Mouse (Mus musculus) spleen, embryonic (tissue): ENCODE measurements around the gene Cops7b.
"Not testable (repeated sequence)": the region's sequence is repeated elsewhere in the genome, so short reads cannot be mapped to it uniquely, and the experiment has no call there.

ENCODE experiments used
- CTCF ChIA-PET: fragments of 350-600 bp; sonication (Branson Sonifier 250); formaldehyde crosslinking; loops from one replicate; lab custom pipeline; 2022; lab: Charles Lee

Cops7b gene

DNA sequence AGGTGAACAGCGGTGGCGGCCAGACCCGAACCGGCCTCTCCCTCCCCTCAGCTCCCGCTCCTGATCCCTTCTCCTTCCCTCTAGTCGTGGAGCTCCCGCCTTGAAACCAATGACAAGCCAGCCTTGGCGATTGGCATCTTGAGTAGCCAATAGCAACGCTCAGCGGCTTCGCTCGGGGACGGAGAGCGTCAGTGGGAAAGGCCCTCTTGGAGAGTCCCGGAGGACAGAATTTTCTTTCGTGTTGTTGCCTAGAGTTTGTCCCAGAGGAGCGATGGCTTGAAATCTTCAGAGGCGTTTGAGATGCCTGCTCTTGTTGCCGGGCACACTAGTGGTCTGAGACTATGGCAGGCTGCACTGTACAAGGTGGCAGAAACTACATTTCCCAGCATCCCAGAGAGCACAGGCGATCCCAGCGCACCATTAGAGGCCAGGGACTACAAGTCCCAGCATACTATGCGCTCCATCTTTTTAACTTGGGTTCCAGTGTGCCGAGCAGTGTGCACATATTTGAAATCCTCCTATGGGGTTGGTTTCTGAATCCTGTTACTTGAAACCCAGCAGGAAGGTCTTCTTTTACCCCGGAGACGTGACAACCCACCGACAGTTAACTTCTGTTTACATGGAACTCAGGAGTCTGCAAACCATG, at the start of gene Cops7b, which contains the start of gene Pde6d:
TSS of gene Cops7b (plus strand) at position 454 of the 646 bp plus-strand sequence.
TSS of gene Pde6d (minus strand) at position 179 of the 646 bp plus-strand sequence.
- CTCF ChIA-PET: no interaction called here

GRCm38 (mm10) chr1:86533411-86534130, 49.1 kb upstream of the Cops7b start:
- CTCF ChIA-PET: interaction anchor here (0.5 to 0.7 kb wide), 2 partner anchors 33 to 773 kb away, joined by 3 to 5 read pairs; no protein-coding TSS in a partner anchor

DNA sequence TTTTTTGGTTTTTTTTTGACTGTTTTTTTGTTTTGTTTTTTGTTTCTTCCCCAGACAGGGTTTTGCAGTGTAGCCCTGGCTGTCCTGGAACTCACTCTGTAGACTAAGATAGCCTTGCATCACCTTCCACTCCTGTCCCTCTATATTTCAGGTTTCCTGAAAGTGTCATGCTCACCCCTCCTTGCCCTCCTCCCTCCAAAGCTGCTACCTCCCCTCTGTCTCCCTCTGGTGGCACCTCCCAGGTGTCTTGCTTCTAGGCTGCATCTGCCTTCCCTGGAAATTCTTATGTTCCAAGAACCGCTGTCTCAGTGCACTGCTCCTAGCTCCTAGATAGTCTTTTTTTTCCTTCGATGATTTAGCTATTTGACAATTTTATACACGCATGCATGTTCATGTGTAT, 44.3 kb upstream of the Cops7b start:
- CTCF ChIA-PET: interaction anchor here (0.6 to 0.8 kb wide), 3 partner anchors 61 to 122 kb away, joined by 3 to 4 read pairs (median 3); no protein-coding TSS in a partner anchor

- CTCF ChIA-PET: not testable (repeated sequence)
These were observed 43.1 kb upstream of the Cops7b start for GRCm38 (mm10) chr1:86539583-86539982.

DNA sequence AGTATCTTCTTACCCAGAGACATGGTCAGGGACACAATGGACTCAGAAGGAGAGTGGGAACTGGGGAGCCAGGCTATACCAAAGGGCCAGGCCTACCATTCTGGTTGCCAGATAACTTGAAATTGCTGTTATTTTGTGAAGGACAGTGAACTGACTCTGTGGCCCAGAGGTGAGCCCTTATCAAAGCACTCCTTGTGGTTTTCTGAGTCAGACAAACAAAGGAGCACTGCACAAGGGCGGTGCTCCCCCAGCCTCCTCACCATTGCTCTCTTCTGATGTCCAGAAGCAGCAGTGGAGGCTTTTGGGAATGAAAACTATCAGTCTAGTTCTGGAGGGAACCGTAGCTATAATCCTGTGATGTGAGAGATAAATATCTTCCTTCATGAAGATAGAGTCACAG, 40.1 kb upstream of the Cops7b start:
- CTCF ChIA-PET: interaction anchor here (0.6 kb wide), 1 partner anchor 67 kb away, joined by 6 read pairs; no protein-coding TSS in a partner anchor

DNA sequence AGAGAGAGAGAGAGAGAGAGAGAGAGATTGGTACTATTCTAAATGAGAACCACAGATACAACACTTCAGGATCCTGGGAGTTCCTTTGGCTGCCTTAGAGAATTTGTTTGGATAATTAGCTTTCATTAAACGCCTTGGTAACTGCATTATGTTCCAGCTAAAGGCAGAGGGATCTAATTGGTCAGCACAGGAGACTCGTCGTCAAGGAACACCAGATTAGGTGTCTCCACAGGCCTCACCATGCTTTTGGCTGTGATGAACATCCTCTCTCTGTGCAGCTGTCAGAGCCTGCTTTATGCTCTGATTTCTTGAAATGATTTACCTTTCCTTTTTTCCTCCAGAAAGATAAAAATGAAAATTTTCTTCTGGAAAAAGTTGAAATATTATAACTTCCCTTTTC, 35.9 kb upstream of the Cops7b start:
- CTCF ChIA-PET: no interaction called here

DNA sequence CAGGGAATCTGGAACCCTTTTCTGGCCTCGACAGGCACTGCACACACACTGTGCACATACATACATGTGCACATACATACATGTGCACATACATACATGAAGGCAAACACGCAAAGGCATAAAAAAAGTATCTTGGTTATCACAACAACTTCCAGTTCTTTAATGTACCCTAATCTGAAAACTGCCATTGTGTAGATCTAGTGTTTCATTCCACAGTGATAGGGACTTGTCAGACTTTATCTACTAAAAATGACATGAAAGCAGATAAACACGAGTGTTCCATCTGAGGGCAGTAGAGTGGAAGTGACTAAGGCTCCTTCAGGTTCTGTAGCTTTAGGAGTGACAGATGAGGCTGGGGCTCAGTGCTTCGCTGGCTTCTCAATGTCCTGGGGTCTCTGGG, 31.4 kb upstream of the Cops7b start:
- CTCF ChIA-PET: no interaction called here

DNA sequence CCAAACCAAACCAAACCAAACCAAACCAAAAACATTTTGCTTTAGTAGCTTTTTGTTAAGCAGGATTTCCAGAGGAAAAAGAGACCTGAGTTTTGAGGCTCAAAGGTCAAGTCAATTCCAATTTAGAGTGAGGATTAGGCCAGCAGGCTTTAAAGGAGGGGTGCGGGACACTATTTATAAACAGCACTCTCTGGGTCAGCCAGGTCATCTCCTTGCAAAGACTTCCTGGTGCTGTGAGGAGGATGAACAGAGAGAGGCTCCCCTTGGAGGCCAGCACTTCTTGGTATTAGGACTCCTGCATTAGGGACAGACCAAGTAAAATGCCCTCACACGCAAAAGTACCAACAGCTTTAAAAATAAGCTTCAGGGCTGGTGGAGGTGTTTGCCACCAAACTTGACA, 30.8 kb upstream of the Cops7b start:
- CTCF ChIA-PET: no interaction called here

DNA sequence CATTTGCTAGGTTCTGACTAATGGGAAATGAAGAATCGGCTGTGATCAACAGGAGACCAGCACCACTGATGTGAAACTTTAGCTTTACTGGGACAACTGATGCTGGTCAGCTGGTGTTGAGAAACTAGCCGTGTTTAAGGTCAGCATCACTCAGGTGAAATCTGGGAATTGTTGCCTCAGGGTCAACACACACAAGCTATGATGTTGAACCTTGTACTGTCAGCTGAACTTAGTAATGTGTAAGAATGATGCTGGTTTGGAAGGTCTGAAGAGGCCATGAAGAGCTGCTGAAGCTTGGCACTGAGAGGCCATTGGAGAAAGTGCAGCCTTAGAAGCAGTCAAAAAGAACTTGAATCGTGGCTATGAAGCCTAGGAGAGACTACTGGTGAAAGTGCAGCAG, 27.0 kb upstream of the Cops7b start:
- CTCF ChIA-PET: no interaction called here

DNA sequence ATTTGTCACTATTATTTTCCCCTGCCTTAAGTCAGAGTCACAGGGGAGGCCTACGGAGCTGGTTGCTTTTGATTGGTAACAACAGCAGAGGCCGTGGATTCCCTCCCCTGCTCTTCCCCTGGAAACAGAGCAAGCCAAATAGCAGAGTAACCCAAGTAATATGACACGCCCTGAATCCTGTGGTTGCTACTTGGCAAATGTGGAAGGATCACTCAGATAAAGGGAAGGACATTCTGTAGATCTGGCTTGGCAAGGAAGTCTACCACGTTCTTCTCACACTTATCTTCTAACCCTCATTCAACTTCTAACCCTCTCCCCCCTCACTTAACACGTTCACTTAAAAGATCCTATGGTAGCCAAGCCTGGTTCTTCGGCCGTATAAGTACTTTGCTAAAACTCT, 24.8 kb upstream of the Cops7b start:
- CTCF ChIA-PET: no interaction called here

- CTCF ChIA-PET: no interaction called here
These were observed 23.5 kb upstream of the Cops7b start for GRCm38 (mm10) chr1:86559232-86559631.

- CTCF ChIA-PET: no interaction called here
These were observed 20.0 kb upstream of the Cops7b start for GRCm38 (mm10) chr1:86562663-86563062.

GRCm38 (mm10) chr1:86568409-86568808, 14.3 kb upstream of the Cops7b start:
- CTCF ChIA-PET: interaction anchor here (0.6 kb wide), 1 partner anchor 152 kb away, joined by 4 read pairs; no protein-coding TSS in a partner anchor

- CTCF ChIA-PET: no interaction called here
These were observed 13.3 kb upstream of the Cops7b start for GRCm38 (mm10) chr1:86569292-86569860.

DNA sequence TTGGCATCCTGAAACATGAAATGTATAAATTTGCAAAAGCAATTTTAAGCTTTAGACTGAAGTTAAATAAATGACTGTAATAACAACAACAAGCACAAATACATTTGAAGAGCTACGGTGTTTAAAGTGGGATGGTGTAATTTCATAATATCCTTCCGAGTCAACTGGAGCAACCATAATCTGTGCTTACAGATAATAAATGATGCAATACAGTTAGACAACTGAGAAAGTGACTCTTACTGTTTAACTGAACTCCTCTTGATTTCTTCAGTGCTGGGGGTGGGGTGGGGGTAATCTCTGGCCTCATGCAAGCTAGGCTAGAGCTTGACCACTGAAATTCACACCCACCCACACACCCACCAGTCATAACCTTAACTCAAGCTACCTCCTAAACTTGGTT, 11.3 kb upstream of the Cops7b start:
- CTCF ChIA-PET: no interaction called here

DNA sequence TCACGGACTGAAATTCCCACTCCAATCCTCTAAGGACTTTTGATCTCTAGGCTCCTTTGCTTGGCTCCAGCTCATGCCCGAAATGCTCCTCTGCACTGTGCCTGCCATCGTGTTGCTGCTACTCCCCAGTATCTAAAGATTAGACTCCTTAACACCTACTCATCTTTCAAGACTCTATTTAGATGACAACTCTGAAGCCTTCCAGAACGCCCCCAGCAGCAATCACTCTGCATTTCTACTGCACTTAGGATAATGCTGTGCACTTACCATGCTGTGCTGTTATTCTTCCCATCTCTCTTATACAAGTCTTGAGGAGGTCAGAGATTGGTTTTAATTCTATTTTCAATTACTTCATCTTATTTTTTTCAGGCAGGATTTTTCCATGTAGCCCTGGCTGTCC, 10.8 kb upstream of the Cops7b start:
- CTCF ChIA-PET: no interaction called here

DNA sequence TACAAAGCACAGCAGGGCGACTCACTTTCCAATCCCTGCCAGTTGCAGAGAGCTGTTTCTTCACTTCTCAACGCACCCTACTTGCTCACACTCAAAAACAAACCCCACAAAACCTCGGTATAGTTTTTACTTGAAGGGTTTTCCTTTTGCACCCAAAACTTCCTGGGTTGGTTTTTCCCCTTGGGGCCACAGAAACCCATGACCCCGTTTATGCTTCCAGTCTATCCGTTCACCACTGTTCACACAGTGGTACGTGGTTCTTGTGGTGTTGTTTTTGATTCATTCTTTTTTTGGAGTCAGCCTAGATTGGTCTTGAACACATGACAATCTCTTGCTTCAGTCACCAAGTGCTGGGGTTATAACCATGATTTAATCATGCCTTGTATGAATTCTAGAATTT, 2.3 kb upstream of the Cops7b start:
- CTCF ChIA-PET: no interaction called here

DNA sequence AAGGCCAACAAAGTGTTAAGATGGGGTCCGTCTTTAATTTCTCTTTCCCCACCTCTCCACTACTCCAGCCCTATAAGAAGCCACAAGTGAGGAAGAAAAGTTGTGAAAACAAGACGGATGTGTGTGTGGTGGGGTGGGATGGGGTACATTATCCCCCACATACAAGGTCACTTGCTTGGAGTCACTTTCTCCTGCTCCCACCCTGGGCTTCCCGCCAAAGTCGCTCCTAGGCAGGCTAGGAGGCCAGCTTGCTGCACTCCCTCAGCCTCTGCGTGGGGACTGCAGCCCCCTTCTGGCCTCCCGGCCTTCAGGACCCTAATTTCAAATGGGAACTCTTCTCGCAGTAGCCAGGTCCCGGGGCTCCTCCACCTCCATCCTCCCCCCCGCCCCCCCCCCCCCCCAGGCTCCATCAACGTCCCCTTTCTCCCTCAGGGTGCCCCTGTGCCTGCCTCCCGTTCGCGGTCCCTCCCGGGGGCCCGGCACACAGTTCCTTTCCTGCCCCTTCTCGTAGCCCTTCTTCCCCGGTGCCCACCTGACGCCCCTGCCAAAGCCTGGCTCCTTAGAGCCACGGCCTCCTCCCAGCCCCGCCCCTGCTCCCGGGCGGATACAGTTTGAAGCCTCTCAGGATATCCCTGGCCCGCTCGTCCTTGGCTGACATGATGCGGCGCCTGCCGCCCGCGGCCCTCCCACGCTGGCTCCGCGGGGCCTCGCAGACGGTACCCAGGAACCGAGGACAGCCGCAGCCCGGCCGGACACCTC, 833 bp upstream of the Cops7b start:
- CTCF ChIA-PET: no interaction called here

- CTCF ChIA-PET: no interaction called here
These were observed 1.0 kb downstream of the Cops7b start for GRCm38 (mm10) chr1:86583709-86584108.

DNA sequence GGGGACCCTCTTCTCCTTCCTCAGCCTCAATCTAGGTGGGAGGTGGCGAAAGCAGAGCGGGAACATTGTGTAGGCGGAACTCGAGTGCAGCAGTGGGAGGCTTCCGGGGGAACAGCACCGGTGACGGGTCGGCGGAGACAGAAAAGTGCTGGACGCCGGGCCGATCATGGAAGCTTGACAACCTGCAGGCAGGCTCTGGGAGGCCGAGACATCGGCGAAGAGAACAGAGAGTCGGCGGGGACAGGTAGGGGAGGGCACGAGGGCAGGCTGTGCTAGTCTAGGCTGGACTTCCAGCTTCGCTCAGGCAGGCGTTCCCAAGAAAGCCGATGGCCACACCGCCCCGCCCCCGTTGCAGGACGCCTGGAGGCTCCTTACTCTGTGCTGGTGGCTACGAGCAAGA, 4.3 kb downstream of the Cops7b start:
- CTCF ChIA-PET: no interaction called here

- CTCF ChIA-PET: no interaction called here
These were observed 11.8 kb downstream of the Cops7b start for GRCm38 (mm10) chr1:86594539-86594938.

DNA sequence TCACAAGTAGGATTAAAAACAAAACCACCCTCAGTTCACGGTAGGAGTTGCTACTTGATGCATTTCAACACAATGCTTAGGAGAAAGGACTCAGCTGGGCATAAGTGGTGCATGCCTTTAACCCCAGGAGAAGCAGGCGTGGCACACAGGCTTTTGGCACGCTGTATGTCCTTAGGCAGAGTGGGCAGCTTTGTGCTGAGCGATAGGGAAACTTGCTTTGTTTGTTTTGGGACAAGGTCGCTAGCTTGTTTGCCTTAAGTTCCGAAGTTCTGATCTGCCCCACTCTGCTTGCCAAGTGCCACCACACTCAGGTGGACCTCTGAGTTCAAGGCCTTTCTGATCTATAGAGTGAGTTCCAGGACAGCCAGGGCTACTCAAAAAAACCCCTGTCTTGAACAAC, 12.6 kb downstream of the Cops7b start:
- CTCF ChIA-PET: no interaction called here
